Mouse (Mus musculus) limb, embryonic 11.5 days (tissue): ENCODE measurements around the gene Slc47a1. TPM values are rescaled to one million over a fixed set of nuclear protein-coding genes. Genes with fewer than 3 reads are reported as not detected.
"Not testable (repeated sequence)": the region's sequence is repeated elsewhere in the genome, so short reads cannot be mapped to it uniquely, and the experiment has no call there.

Source experiments
- ATAC-seq: fragments of 200-750 bp; cut with Nextera tagmentation; 2 replicates; pipeline ENCODE4 v1.8.0; 2017; ENCODE audit warnings: low read depth; ENCODE audit not compliant: insufficient number of reproducible peaks, low FRiP score, low TSS enrichment
- DNase-seq: peaks from one replicate; pipeline ENCODE4 v3.0.0-alpha.2; 2015; ENCODE audit warnings: low spot score
- H3K27ac ChIP-seq: fragments of 300-500 bp; sonication (generic); replicated peaks from 2 replicates; pipeline ENCODE4 v1.5.1; 2014; ENCODE audit warnings: low read depth, mild to moderate bottlenecking, low read length
- H3K27me3 ChIP-seq: fragments of 300-500 bp; sonication (generic); 2 replicates; pipeline ENCODE4 v1.6.1; 2014; ENCODE audit warnings: mild to moderate bottlenecking, low read length, mixed read lengths; ENCODE audit not compliant: control insufficient read depth, insufficient read depth
- H3K36me3 ChIP-seq: fragments of 300-500 bp; sonication (generic); 2 replicates; pipeline ENCODE4 v1.6.1; 2014; ENCODE audit warnings: mild to moderate bottlenecking, low read length, moderate library complexity, mixed read lengths; ENCODE audit not compliant: control insufficient read depth, insufficient read depth
- H3K4me1 ChIP-seq: fragments of 300-500 bp; sonication (generic); 2 replicates; pipeline ENCODE4 v1.6.1; 2014; ENCODE audit warnings: low read length, mixed read lengths; ENCODE audit not compliant: control insufficient read depth, insufficient read depth
- H3K4me2 ChIP-seq: fragments of 300-500 bp; sonication (generic); 2 replicates; pipeline ENCODE4 v1.6.1; 2014; ENCODE audit warnings: low read depth, mild to moderate bottlenecking, moderate library complexity; ENCODE audit not compliant: severe bottlenecking
- H3K4me3 ChIP-seq: fragments of 300-500 bp; sonication (generic); 2 replicates; pipeline ENCODE4 v1.5.1; 2014; ENCODE audit warnings: low read depth, low read length
- H3K9ac ChIP-seq: fragments of 300-500 bp; sonication (generic); 2 replicates; pipeline ENCODE4 v1.6.1; 2014; ENCODE audit warnings: mild to moderate bottlenecking, low read length
- H3K9me3 ChIP-seq: fragments of 300-500 bp; sonication (generic); 2 replicates; pipeline ENCODE4 v1.6.1; 2016; ENCODE audit warnings: low read length; ENCODE audit not compliant: control insufficient read depth
- WGBS: fragments of 180-500 bp; shearing (Covaris S2); extraction: QIAGEN DNeasy Blood & Tissue Kit; methylation state at CpG from one replicate; pipeline ENCODE4 v1.1.7; 2014; 5-methylcytosine and 5-hydroxymethylcytosine counted together
- polyA plus RNA-seq: library from polyadenylated mRNA; unstranded; fragments of >200 nt; fragmentation: Nextera tagmentation; extraction: Ambion mirVana; gene quantifications from 2 replicates; pipeline ENCODE4 v1.2.1, GENCODE M21; 2014

The Slc47a1 gene
- polyA plus RNA-seq: 0.05 TPM in 1 of 2 replicates, not detected in the other

- ATAC-seq: no peak
- Histone ChIP-seq H3K36me3 (no peaks in the 10 kb centered on the region), H3K27ac (no peak within 1 kb of the TSS), H3K4me1 (peaks cover 5% of the 10 kb centered on the region; the same call in 1 of the 2 replicates), H3K9me3 (no peaks in the 10 kb centered on the region), H3K27me3 (peaks cover 31% of the 10 kb centered on the region), H3K4me3 (peak within 1 kb of the TSS; percentile 26), H3K4me2 (peak within 1 kb of the TSS; percentile 63), H3K9ac (peak within 1 kb of the TSS; percentile 27; the same call in 1 of the 2 replicates)
- peak; percentile 51 for DNase-seq
- 16% methylated on average over 39 of the region's 39 CpGs for WGBS
These were observed at the start of gene Slc47a1 for GRCm38 (mm10) chr11:61377881-61378613. Slc47a1 (minus strand) TSS chr11:61378345.

- Histone ChIP-seq H3K9me3 (no peaks in the 10 kb centered on the region), H3K4me2 (no peak overlapping the region), H3K4me3 (no peak overlapping the region), H3K27me3 (no peaks in the 10 kb centered on the region), H3K27ac (no peak overlapping the region), H3K4me1 (no peaks in the 10 kb centered on the region), H3K36me3 (no peaks in the 10 kb centered on the region), H3K9ac (no peak overlapping the region)
- DNase-seq: no peak
- 90% methylated on average over 6 of the region's 6 CpGs for WGBS
- no peak for ATAC-seq
These were observed 41.1 kb upstream of the Slc47a1 start for GRCm38 (mm10) chr11:61419253-61419652.

DNA sequence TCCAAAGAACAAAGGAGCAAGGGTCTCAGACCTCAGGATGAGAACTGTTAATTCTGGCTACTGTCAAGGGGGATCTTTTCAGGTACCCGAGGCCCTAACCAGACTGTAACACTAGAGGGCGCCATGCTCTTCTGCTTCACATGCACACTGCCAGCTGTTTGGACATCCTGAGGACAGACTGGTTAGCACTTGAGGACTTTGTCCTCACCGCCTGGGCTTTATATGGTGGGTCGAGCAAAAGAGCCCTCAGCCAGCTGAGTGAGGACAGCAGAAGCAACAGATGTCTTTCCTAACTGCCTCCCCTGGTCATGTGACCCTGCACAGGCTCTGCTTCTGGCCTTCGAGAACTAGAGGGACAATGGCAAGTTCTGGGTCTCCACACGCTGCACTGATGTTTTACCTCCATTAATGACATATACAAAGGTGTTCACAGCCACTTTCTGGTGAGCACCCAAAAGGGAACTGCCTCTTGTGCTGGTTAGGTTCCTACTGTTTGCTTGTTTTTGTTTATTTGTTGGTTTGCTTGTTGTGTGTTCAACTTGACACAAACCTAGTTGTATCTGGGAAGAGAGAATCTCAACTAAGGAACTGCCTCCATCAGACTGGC, 39.9 kb upstream of the Slc47a1 start:
- ATAC-seq (peak; percentile 35; the same call in 1 of the 2 replicates), DNase-seq (peak; percentile 93)
- H3K27ac ChIP-seq: no peak overlapping the region
- no peaks in the 10 kb centered on the region for H3K9me3 ChIP-seq
- no peaks in the 10 kb centered on the region for H3K4me1 ChIP-seq
- WGBS: 26% methylated on average over 6 of the region's 6 CpGs
- H3K27me3 ChIP-seq: no peaks in the 10 kb centered on the region
- H3K36me3 ChIP-seq: no peaks in the 10 kb centered on the region
- H3K4me3 ChIP-seq: no peak overlapping the region
- no peak overlapping the region for H3K4me2 ChIP-seq
- H3K9ac ChIP-seq: no peak overlapping the region

GRCm38 (mm10) chr11:61416540-61416939, 38.4 kb upstream of the Slc47a1 start:
- not testable (repeated sequence) for H3K9me3 ChIP-seq
- 84% methylated on average over 17 of the region's 17 CpGs for WGBS

DNA sequence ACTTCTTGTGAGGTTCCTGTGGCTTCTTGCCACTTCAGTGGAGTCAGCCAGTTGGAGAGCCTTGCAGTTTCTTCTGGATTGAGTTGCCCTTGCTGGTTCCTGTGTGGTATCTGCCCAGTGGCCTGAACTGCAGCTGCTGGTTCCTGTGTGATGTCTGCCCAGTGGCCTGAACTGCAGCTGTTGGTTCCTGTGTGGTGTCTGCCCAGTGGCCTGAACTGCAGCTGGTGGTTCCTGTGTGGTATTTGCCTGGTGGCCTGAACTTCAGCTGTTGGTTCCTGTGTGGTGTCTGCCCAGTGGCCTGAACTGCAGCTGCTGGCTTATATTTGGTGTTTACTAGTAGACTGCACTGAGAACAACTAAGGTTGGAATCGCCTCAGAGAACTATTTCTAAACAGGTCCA, 37.3 kb upstream of the Slc47a1 start:
- no peaks in the 10 kb centered on the region for H3K27me3 ChIP-seq
- WGBS: 95% methylated on average over 1 of the region's 1 CpGs
- H3K9ac ChIP-seq: no peak overlapping the region
- DNase-seq: no peak
- H3K4me2 ChIP-seq: no peak overlapping the region
- no peaks in the 10 kb centered on the region for H3K4me1 ChIP-seq
- H3K4me3 ChIP-seq: no peak overlapping the region
- H3K27ac ChIP-seq: no peak overlapping the region
- H3K36me3 ChIP-seq: no peaks in the 10 kb centered on the region
- H3K9me3 ChIP-seq: no peaks in the 10 kb centered on the region
- no peak for ATAC-seq

More at GRCm38 (mm10) chr11:61416540-61416939, 38.4 kb upstream of the Slc47a1 start:
- ATAC-seq, H3K27ac ChIP-seq, H3K4me2 ChIP-seq, H3K4me1 ChIP-seq, H3K4me3 ChIP-seq, H3K36me3 ChIP-seq, H3K27me3 ChIP-seq, H3K9ac ChIP-seq, DNase-seq: not testable (repeated sequence)

DNA sequence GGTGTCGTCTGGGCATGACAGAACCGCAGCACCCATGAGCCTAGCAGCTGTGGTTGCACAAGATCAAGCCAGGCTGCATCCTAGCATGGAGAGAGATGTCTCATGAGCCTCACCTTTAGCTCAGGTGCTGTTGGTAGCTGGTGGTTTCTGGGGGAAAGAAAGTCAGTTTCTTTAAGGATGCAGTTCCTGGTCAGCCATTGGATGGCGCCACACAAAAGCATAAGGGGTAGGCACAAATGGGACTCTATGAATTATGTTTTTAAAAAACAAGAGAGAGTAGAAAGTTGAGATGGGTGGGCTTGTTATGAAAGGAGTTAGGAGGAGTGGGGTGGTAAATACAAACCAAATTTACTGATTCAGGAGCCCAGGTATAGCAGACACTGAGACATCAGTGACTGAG, 36.4 kb upstream of the Slc47a1 start:
- no peaks in the 10 kb centered on the region for H3K27me3 ChIP-seq
- no peaks in the 10 kb centered on the region for H3K9me3 ChIP-seq
- ATAC-seq (no peak), DNase-seq (no peak)
- H3K4me3 ChIP-seq: no peak overlapping the region
- H3K4me2 ChIP-seq: no peak overlapping the region
- WGBS: 79% methylated on average over 3 of the region's 3 CpGs
- H3K36me3 ChIP-seq: no peaks in the 10 kb centered on the region
- no peak overlapping the region for H3K27ac ChIP-seq
- H3K4me1 ChIP-seq: no peaks in the 10 kb centered on the region
- no peak overlapping the region for H3K9ac ChIP-seq

DNA sequence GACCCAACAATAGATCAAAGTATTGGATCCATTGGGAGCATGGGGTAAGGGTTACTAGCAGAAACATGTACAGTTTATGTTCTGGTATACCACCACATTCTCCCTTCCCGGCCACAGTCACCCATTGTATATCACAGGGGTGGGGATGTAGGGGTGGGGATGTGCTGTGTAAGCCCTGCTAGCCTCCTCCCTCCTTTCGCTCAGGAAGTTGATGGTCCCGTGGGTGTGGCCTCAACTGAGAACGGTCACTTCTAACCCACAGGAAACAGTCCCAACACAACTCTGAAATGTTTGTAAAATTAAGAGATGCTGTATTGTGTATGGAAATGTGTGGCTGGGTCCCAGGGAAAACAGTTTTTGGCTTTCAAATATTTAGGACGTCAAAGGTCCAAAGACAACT, 35.3 kb upstream of the Slc47a1 start:
- Histone ChIP-seq H3K9ac (no peak overlapping the region), H3K27ac (no peak overlapping the region), H3K4me3 (no peak overlapping the region), H3K4me2 (no peak overlapping the region), H3K4me1 (no peaks in the 10 kb centered on the region), H3K27me3 (no peaks in the 10 kb centered on the region), H3K36me3 (no peaks in the 10 kb centered on the region), H3K9me3 (no peaks in the 10 kb centered on the region)
- 78% methylated on average over 5 of the region's 5 CpGs for WGBS
- no peak for DNase-seq
- no peak for ATAC-seq

DNA sequence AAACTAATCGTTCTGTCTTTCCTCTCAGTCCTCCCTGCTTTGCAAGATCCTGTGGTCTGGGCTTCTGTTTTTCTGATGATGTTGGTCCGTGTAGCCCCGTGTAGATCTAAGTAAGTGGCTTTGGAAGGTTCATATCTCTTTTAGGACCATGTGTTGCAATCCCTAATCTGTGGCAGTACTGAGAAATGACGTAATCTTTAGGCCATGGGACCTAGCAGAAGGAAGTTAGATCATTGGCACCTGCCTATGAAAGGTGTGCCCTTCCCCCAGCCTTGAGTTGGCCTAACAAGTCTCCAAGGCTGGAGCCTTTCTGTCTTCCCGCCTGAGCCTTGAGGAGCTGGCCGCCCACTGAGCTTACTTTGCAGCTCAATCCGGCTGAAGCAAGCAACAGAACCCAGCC, 33.7 kb upstream of the Slc47a1 start:
- Histone ChIP-seq H3K36me3 (no peaks in the 10 kb centered on the region), H3K9ac (no peak overlapping the region; the same call in 1 of the 2 replicates), H3K4me1 (no peaks in the 10 kb centered on the region), H3K4me3 (no peak overlapping the region), H3K27me3 (no peaks in the 10 kb centered on the region), H3K9me3 (no peaks in the 10 kb centered on the region), H3K27ac (no peak overlapping the region), H3K4me2 (no peak overlapping the region)
- 49% methylated on average over 7 of the region's 7 CpGs for WGBS
- ATAC-seq: no peak
- no peak for DNase-seq
